Mouse (Mus musculus) heart, adult 2 months (tissue): ENCODE results near the gene Nrd1. TPM values are rescaled to one million over a fixed set of nuclear protein-coding genes. Genes with fewer than 3 reads are reported as not detected.

Source experiments
- DNase-seq, 2 experiments: peaks; one replicate each; pipeline ENCODE4 v3.0.0; 2021
- H3K27ac ChIP-seq: fragments of 200-600 bp; 2 replicates; pipeline ENCODE4 v1.8.1; 2022
- H3K27me3 ChIP-seq: fragments of 200-500 bp; 2 replicates; pipeline ENCODE4 v1.6.1; 2012; ENCODE audit warnings: mild to moderate bottlenecking, low read length, inconsistent platforms, mixed read lengths; ENCODE audit not compliant: control insufficient read depth, insufficient read depth
- H3K36me3 ChIP-seq: fragments of 200-500 bp; 2 replicates; pipeline ENCODE4 v1.6.1; 2012; ENCODE audit warnings: low read length, inconsistent platforms; ENCODE audit not compliant: control insufficient read depth, insufficient read depth
- H3K4me1 ChIP-seq: fragments of 200-500 bp; 2 replicates; pipeline ENCODE4 v1.6.1; 2011; ENCODE audit warnings: low read length; ENCODE audit not compliant: control insufficient read depth, insufficient read depth
- H3K4me3 ChIP-seq: fragments of 200-600 bp; 2 replicates; pipeline ENCODE4 v1.8.1; 2022
- H3K79me2 ChIP-seq: fragments of 200-500 bp; replicated peaks from 2 replicates; pipeline ENCODE4 v1.6.1; 2012; ENCODE audit warnings: mild to moderate bottlenecking, inconsistent platforms, low read length, moderate library complexity, mixed read lengths; ENCODE audit not compliant: control insufficient read depth, insufficient read depth
- H3K9ac ChIP-seq: fragments of 200-500 bp; 2 replicates; pipeline ENCODE4 v1.6.1; 2012; ENCODE audit warnings: low read depth, mild to moderate bottlenecking, control low read depth, inconsistent platforms, low read length, mixed read lengths
- CTCF ChIP-seq: fragments of 200-600 bp; IDR thresholded peaks from 2 replicates; pipeline ENCODE4 v1.8.1; 2022; ENCODE audit warnings: antibody characterized with exemption, mild to moderate bottlenecking, moderate library complexity
- EP300 ChIP-seq: fragments of 200-500 bp; IDR thresholded peaks from 2 replicates; pipeline ENCODE4 v1.6.1; 2011; ENCODE audit warnings: low read depth, low read length, control low read depth; ENCODE audit not compliant: insufficient read depth
- POLR2A ChIP-seq: fragments of 200-500 bp; IDR thresholded peaks from 2 replicates; pipeline ENCODE4 v1.6.1; 2011; ENCODE audit warnings: mild to moderate bottlenecking, low read depth, low read length, control low read depth; ENCODE audit not compliant: insufficient read depth
- WGBS: fragments of 180-500 bp; shearing (Covaris S2); methylation state at CpG from one replicate; pipeline ENCODE4 v1.1.7; 2018; 5-methylcytosine and 5-hydroxymethylcytosine counted together
- intact Hi-C: fragments of 180-260 bp; cut with DNase I; formaldehyde crosslinking; loops from one replicate; pipeline ENCODE4 v1.15.1; 2025
- polyA plus RNA-seq: library from polyadenylated mRNA; depleted of rRNA; stranded (reverse); fragments of >200 nt; gene quantifications from 2 replicates; pipeline ENCODE4 v1.2.3, GENCODE M21; 2012
- total RNA-seq, 2 experiments: library from RNA; stranded (reverse); gene quantifications; 2 replicates each; pipeline ENCODE4 v1.2.3; 2021

The Nrd1 gene
- total and polyA plus RNA-seq, 3 experiments: 69.9 to 145 (median 133) TPM

DNA sequence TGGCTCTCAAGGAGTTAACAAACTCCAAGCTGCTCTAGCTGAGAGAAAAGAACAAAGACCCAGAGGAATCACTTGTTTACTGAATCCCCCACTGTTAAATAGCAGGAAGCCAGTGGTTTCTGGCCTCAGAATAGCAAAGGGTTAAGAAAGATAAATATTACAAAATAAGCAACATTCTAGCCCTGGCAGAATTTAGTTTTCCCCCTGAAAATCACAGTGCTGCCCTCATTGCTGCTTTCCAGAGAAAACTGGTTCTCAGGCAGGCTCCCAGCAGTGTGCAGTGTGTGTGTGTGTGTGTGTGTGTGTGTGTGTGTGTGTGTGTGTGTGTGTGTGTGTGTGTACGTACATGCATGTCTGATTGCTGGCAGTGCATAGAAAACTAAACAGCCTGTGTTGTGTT lies 51.8 kb downstream of the Nrd1 start:
- WGBS: 82% methylated on average over 1 of the region's 1 CpGs
- no peak for TF ChIP-seq POLR2A
- no peak for TF ChIP-seq EP300
- TF ChIP-seq CTCF: no peak
- Histone ChIP-seq H3K79me2 (no peaks in the 10 kb centered on the region), H3K4me1 (no peaks in the 10 kb centered on the region), H3K36me3 (no peaks in the 10 kb centered on the region), H3K9ac (no peak overlapping the region), H3K27me3 (no peaks in the 10 kb centered on the region), H3K4me3 (no peak overlapping the region), H3K27ac (no peak overlapping the region)
- intact Hi-C loops: no loop called here
- no peak for DNase-seq

DNA sequence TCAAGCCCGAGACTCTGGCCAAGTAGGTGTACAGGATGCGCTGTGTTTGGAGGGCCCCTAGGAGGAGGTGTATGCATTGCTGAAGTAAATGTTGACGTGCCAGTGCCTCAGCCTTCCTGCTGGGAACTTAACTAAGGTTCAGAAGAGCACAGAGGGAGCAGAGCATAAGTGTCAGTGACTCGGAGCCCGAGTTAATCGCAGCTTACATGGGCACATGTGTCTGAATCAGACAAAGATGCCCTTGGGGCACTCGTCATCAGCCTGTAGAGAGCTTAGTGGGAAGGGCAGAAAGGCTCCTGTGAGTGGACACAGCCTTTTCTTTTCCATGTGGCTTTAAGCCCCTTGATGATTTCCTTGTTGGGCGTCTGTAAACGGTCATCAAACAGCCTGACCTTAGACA lies 53.5 kb downstream of the Nrd1 start:
- DNase-seq: no peak
- intact Hi-C loops: no loop called here
- 89% methylated on average over 9 of the region's 9 CpGs for WGBS
- no peak for TF ChIP-seq POLR2A
- TF ChIP-seq CTCF: no peak
- TF ChIP-seq EP300: no peak
- no peak overlapping the region for H3K27ac ChIP-seq
- H3K79me2 ChIP-seq: no peaks in the 10 kb centered on the region
- no peak overlapping the region for H3K9ac ChIP-seq
- no peaks in the 10 kb centered on the region for H3K27me3 ChIP-seq
- H3K4me1 ChIP-seq: no peaks in the 10 kb centered on the region
- H3K4me3 ChIP-seq: no peak overlapping the region
- no peaks in the 10 kb centered on the region; the same call in 1 of the 2 replicates for H3K36me3 ChIP-seq

DNA sequence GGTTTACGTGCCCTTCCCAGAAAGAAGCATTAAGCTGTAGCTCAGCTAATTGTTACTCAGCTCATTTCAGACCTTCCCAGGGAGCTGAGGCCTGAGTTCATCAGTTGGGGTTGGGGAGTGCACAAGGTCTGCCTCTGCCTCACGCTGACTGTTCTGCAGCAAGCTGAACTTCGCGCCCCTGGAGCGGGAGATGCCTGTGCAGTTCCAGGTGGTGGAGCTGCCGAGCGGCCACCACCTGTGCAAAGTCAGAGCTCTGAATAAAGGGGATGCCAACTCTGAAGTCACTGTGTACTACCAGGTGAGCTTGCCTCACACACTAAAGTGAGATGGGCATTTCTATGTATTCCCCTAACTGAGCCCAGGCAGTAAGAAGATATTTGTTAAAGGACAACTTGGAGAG lies 55.9 kb downstream of the Nrd1 start:
- no peak overlapping the region for H3K4me3 ChIP-seq
- H3K27me3 ChIP-seq: no peaks in the 10 kb centered on the region
- no peak overlapping the region for H3K9ac ChIP-seq
- 91% methylated on average over 7 of the region's 7 CpGs for WGBS
- H3K27ac ChIP-seq: no peak overlapping the region
- DNase-seq: no peak
- H3K36me3 ChIP-seq: peaks cover 2% of the 10 kb centered on the region; the same call in 1 of the 2 replicates
- intact Hi-C loops: loop anchor here (5.0 kb wide), 1 partner anchor 106 kb away; no protein-coding TSS in a partner anchor
- H3K79me2 ChIP-seq: no peaks in the 10 kb centered on the region
- no peaks in the 10 kb centered on the region; the same call in 1 of the 2 replicates for H3K4me1 ChIP-seq
- no peak for TF ChIP-seq POLR2A
- TF ChIP-seq CTCF: no peak
- TF ChIP-seq EP300: no peak

DNA sequence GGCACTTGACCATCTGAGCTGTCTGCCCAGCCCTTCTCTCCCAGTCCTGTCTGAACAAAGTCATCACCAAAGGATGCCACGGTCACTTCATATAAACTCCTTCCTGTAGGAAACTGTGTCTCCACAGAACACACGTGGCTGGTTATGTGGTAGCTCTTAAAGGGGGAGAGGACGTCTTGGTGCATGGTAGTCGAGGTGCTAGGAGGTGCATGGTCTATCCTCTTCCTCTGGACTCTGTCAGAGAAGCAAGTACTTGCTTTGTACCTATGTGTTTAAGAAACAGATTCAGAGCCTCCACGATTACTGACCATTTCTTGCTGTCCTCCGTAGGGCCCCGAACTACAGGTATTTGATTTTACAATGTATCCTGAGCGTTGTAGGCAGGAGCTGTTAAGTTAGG lies 57.2 kb downstream of the Nrd1 start:
- no peak for TF ChIP-seq EP300
- no peak for TF ChIP-seq CTCF
- intact Hi-C loops: loop anchor here (5.0 kb wide), 1 partner anchor 105 kb away; no protein-coding TSS in a partner anchor
- Histone ChIP-seq H3K4me3 (no peak overlapping the region), H3K4me1 (no peaks in the 10 kb centered on the region; the same call in 1 of the 2 replicates), H3K27ac (no peak overlapping the region), H3K79me2 (no peaks in the 10 kb centered on the region), H3K27me3 (no peaks in the 10 kb centered on the region), H3K9ac (no peak overlapping the region), H3K36me3 (peaks cover 2% of the 10 kb centered on the region; the same call in 1 of the 2 replicates)
- WGBS: 85% methylated on average over 8 of the region's 8 CpGs
- DNase-seq: no peak

DNA sequence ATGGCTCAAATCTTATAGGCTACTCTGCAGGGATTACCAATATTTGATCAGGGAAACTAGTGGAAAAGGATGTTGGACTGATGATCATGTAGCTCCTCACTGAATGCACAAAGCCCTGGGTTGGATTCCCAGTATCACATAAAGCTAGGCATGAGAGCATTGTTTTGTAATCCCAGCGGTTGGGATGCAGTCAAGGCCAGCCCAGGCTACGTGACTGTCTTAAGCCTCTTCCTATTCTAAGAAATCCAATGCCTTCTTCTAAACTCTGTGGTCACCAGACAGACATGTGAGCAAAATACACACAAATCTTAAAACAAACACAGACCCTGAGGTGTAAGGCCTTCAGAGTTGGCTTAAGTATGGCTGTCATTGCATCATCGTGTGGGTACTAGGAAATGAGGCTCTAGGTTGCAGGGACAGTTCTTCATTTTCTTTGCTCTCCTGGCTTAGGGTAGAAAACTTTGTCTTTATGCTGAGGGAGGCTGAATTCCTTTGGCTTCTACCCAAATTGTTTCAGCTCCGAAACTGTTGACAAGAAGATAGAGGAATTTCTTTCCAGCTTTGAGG lies 58.9 kb downstream of the Nrd1 start:
- TF ChIP-seq POLR2A: no peak
- no peak for TF ChIP-seq CTCF
- TF ChIP-seq EP300: no peak
- Histone ChIP-seq H3K36me3 (peaks cover 2% of the 10 kb centered on the region; the same call in 1 of the 2 replicates), H3K4me1 (no peaks in the 10 kb centered on the region; the same call in 1 of the 2 replicates), H3K27ac (no peak overlapping the region), H3K9ac (no peak overlapping the region), H3K4me3 (no peak overlapping the region), H3K79me2 (no peaks in the 10 kb centered on the region), H3K27me3 (no peaks in the 10 kb centered on the region)
- no peak for DNase-seq
- intact Hi-C loops: loop anchor here (5.0 kb wide), 1 partner anchor 103 kb away; no protein-coding TSS in a partner anchor
- WGBS: 69% methylated on average over 4 of the region's 4 CpGs

DNA sequence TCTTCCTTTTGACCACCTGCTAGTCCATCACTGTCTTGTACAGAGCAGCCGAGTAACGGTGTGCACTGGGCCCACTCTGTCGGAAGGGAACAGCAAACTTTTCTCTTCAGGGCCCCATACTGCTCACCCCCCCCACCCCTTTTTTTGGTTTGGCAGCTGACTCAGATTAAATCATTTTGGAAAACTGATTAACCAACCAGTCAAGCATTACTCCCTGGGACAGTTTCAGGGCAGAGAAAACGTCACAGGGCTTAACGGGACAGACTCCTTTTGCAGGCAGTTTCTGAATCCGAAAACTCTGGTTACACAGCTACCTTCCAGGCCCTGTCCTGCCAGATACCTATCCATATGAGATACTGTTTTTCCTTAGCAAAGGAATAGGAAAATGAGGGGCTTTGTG lies 64.5 kb downstream of the Nrd1 start:
- H3K4me3 ChIP-seq: no peak overlapping the region
- no peaks in the 10 kb centered on the region; the same call in 1 of the 2 replicates for H3K36me3 ChIP-seq
- no peaks in the 10 kb centered on the region for H3K4me1 ChIP-seq
- intact Hi-C loops: no loop called here
- no peak overlapping the region for H3K27ac ChIP-seq
- DNase-seq: no peak
- 88% methylated on average over 6 of the region's 6 CpGs for WGBS
- no peaks in the 10 kb centered on the region for H3K27me3 ChIP-seq
- no peaks in the 10 kb centered on the region for H3K79me2 ChIP-seq
- TF ChIP-seq EP300: no peak
- no peak for TF ChIP-seq POLR2A
- TF ChIP-seq CTCF: no peak
- no peak overlapping the region for H3K9ac ChIP-seq
